Mouse (Mus musculus): ENCODE measurements at regions not wholly inside any gene's neighbourhood (a gene's known extent, or its start where the extent isn't known, plus 50 kb on each side); places are given as distances from the start of the nearest gene placed in this dataset.

- ATAC-seq (replicated peaks; ENCODE audit: low FRiP score, poor library complexity, severe bottlenecking) = no peak
Measured at GRCm38 (mm10) chr8:109142495-109143158, 351.2 kb upstream of the Pmfbp1 start.

DNA sequence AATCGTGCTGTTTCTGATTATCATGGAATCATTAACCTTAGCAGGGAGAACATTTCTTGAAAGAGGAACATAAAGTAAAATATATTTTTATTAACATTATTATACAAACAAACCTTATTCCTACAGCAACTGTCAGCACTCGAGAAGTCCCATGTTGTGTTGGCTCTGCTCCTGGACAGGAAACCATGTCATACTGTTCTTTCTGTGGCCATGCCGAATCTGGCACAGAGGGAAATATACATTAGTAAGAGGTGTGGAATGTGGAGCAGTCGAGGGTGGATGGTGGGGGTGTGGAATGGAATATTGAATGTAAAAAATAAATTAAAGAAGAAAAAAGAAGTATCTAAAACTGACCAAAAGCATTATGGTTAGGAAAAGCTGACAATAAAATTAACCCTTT is 342.1 kb upstream of the Pmfbp1 start:
- ATAC-seq (replicated peaks; ENCODE audit: low FRiP score, poor library complexity, severe bottlenecking) = no peak

GRCm38 (mm10) chr8:109155489-109155888 is 338.3 kb upstream of the Pmfbp1 start:
- no peak for ATAC-seq (replicated peaks; ENCODE audit: low FRiP score, poor library complexity, severe bottlenecking)

- ATAC-seq (replicated peaks; ENCODE audit: low FRiP score, poor library complexity, severe bottlenecking) = no peak
Measured at GRCm38 (mm10) chr8:109156016-109156415, 337.8 kb upstream of the Pmfbp1 start.

DNA sequence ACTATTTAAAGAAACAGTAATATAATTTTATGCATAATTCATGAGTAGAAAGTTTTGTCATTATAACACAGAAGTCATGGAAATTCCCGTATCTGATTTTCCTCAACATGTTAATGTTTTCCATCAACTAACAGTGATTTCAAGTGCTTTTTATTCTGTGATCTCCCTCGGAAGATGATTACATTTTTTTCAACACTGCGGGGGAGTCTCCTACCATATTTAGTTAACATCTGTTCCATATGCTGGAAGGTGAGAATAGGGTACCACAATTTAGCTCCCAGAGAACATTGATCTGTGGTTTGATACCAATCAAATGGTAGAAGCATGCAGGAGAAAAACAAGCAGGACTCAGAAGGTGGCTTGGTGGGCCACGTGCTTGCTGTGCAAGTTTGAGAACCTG is 321.1 kb upstream of the Pmfbp1 start:
- no peak for ATAC-seq (replicated peaks; ENCODE audit: low FRiP score, poor library complexity, severe bottlenecking)

GRCm38 (mm10) chr8:109185558-109186198 is 308.1 kb upstream of the Pmfbp1 start:
- ATAC-seq (replicated peaks; ENCODE audit: low FRiP score, poor library complexity, severe bottlenecking) = no peak

GRCm38 (mm10) chr8:109187617-109188016 is 306.2 kb upstream of the Pmfbp1 start:
- no peak for ATAC-seq (replicated peaks; ENCODE audit: low FRiP score, poor library complexity, severe bottlenecking)

DNA sequence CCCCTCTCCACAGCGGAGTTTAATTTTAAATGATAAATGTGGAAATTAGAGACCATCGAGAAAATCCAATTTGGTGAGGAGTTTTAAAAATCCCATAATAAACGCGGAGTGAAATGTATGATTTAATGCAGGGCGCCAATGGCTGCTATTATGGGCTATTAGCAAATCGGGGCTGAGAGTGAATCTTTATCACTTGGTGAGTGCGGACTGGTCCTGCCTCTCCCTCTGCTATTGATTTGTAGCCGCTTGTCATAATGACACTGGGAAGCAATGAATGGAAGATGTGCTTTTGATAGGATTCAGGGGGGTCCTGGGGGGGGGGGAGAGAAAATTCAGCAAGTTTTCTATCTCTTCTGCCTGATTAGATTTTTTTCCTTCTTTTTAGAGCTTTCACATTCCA is 279.6 kb upstream of the Pmfbp1 start:
- no peak for ATAC-seq (replicated peaks; ENCODE audit: low FRiP score, poor library complexity, severe bottlenecking)

- ATAC-seq (replicated peaks; ENCODE audit: low FRiP score, poor library complexity, severe bottlenecking) = no peak
Measured at GRCm38 (mm10) chr8:109216318-109216717, 277.5 kb upstream of the Pmfbp1 start.

GRCm38 (mm10) chr8:109217326-109217725 is 276.5 kb upstream of the Pmfbp1 start:
- ATAC-seq (replicated peaks; ENCODE audit: low FRiP score, poor library complexity, severe bottlenecking) = no peak

GRCm38 (mm10) chr8:109232281-109233234 is 261.3 kb upstream of the Pmfbp1 start:
- ATAC-seq (replicated peaks; ENCODE audit: low FRiP score, poor library complexity, severe bottlenecking) = no peak

- ATAC-seq (replicated peaks; ENCODE audit: low FRiP score, poor library complexity, severe bottlenecking) = no peak
Measured at GRCm38 (mm10) chr8:109245526-109245925, 248.3 kb upstream of the Pmfbp1 start.

DNA sequence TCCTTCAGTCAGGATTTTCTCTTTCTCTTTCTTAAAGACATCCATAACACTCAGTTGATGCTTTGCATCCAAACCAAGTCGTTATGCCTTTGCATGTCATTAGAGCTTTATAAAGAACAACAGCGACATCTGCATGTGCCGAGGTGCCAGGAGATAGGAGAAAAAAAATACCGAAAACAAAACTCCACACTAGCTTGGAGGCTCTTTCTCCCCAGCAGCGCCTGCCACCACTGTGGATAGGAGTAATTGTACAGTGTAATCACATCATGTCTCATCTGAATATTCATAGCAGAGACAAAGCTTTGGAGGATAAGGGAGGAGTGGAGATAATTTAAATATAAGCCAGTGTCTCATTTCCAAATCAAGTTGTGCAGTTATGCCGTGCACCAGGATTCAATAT is 246.0 kb upstream of the Pmfbp1 start:
- ATAC-seq (replicated peaks; ENCODE audit: low FRiP score, poor library complexity, severe bottlenecking) = no peak

DNA sequence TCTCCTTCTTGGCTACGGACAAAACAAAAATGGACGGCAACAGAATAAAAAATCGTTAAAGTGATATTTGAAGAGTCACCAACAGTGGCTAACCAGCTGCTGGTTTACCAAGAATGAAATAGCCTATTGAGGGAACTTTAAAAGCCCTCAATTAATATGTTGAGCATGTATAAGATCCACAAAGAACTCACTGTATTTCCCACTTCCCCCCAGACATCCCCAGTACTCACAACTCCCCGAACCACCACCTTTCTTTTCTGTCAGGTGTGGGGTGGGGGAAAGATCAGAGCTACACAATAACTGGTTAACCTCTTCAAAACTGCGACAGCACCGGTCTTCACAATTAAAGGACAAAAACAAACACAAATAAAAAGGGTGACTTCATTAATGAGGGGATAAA is 245.5 kb upstream of the Pmfbp1 start:
- ATAC-seq (replicated peaks; ENCODE audit: low FRiP score, poor library complexity, severe bottlenecking) = no peak

GRCm38 (mm10) chr8:109249256-109249655 is 244.6 kb upstream of the Pmfbp1 start:
- no peak for ATAC-seq (replicated peaks; ENCODE audit: low FRiP score, poor library complexity, severe bottlenecking)

GRCm38 (mm10) chr8:109249691-109250090 is 244.1 kb upstream of the Pmfbp1 start:
- ATAC-seq (replicated peaks; ENCODE audit: low FRiP score, poor library complexity, severe bottlenecking) = no peak

DNA sequence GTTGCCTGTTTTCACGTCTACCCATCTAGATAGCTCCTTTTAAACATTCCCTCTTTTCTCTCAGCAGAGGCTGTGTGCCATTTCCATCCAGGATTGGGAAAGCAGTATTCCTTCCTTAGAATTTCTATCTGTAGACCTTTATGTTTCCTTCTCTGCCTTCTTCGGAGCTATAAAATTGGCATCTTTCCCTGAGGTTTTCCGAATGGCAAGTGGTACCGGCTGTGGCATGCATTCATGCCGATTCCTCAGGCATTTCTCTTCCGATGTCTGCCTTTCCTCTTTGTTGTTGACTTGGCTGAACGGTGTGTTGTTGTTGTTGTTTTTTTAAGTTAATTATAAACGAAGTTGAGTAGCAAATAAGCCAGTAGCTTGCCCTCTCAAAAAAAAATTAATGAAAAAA is 243.3 kb upstream of the Pmfbp1 start:
- no peak for ATAC-seq (replicated peaks; ENCODE audit: low FRiP score, poor library complexity, severe bottlenecking)

GRCm38 (mm10) chr8:109251360-109251798 is 242.4 kb upstream of the Pmfbp1 start:
- ATAC-seq (replicated peaks; ENCODE audit: low FRiP score, poor library complexity, severe bottlenecking) = no peak

- no peak for ATAC-seq (replicated peaks; ENCODE audit: low FRiP score, poor library complexity, severe bottlenecking)
Measured at GRCm38 (mm10) chr8:109252404-109252803, 241.4 kb upstream of the Pmfbp1 start.

DNA sequence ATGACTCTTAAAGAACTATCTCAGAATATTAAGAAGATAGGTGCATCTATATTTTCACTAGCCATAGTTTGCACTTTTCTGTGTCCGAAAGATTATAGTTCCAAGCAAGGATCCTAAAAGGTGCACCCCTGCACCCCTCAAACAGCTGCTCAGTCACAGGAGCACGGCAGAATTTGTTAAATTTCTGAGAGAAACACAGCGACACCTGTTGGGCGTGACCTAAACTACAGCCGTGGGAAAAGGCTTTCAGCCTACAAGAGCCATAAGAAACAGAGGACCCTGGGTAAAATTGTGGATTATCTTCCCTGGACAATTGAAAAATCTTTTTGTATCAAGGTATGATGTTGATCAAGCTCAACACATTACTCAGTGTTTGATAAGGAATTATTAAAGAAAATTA is 214.7 kb upstream of the Pmfbp1 start:
- no peak for ATAC-seq (replicated peaks; ENCODE audit: low FRiP score, poor library complexity, severe bottlenecking)

DNA sequence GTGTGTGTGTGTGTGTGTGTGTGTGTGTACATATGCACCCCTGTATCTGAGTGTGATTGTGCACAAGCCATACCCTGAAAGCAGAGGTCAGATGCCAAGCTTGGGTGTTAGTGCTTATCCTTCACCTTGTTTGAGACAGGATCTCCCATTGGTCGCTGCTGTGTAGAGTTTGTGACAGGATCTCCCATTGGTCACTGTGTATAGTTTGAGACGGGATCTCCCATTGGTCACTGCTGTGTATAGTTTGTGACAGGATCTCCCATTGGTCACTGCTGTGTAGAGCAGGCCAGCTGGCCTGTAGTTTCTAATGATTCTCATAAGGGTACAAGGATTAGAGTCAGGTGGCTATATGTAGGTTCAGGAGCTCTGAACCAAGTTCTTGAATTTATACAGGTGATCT is 213.3 kb upstream of the Pmfbp1 start:
- ATAC-seq (replicated peaks; ENCODE audit: low FRiP score, poor library complexity, severe bottlenecking) = no peak
